Mouse (Mus musculus): ENCODE measurements around the gene Gal3st1. TPM values are rescaled to one million over a fixed set of nuclear protein-coding genes. Genes with fewer than 3 reads are reported as not detected.
A peak's percentile ranks its signal among the peaks of the same experiment; 100 is the strongest.
"Not testable (repeated sequence)": the region's sequence is repeated elsewhere in the genome, so short reads cannot be mapped to it uniquely, and the experiment has no call there.

Gal3st1 gene
- not detected for polyA plus RNA-seq (2017; shearing (Covaris generic))

DNA sequence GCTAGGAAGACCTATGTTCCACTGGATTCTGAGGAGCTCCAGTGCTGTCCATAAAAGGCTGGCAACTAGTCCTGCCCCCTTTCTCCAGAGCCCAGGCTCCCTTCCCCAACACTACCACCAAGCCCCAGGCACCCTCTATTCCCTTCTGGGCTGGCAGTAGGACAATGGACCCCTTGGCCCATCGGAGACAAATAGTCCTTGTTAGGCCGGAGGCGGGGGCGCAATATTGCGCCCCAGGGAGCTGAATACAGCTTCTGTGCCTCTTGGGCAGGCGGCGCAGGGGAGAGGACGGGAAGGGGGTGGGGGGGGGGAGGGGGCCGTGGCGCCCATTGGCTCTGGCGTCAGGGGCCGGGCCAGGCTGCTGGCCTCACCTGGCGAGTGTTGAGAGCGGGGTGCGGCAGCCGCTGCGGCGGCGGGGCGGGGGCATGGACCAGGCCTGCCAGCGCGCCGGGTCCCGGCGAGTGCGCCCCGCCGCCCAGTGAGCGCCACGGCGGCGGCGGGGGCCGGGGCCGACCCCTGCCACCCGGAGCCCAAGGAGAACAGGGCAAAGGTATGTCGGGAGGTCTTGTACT, at the start of gene Gal3st1:
Gal3st1 (plus strand) TSS at position 346 of the 572 bp plus-strand sequence.
- no peak for ATAC-seq

- no peak for ATAC-seq
Measured at GRCm38 (mm10) chr11:3933756-3934285, 49.6 kb upstream of the Gal3st1 start.

DNA sequence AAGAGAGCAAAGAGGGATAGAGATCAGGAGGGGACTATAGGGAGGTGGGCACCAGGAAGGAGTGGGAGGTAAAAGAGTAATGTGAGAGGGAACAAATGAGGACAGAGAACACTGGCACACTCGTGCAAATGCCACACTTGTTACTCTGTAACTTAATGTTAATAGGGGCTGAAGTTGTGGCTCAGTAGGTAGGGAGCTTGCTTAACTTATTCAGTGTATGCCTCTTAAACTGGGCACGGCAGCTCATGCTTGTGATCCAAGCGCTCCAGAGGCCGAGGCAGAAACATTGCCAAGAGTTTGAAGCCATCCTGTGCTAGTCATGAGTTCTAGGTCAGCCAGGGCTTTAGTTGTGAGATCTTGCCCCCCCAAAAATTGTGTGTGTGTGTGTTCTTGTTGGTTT, 48.3 kb upstream of the Gal3st1 start:
- no peak for ATAC-seq

- no peak for ATAC-seq
Measured at GRCm38 (mm10) chr11:3936318-3936717, 47.1 kb upstream of the Gal3st1 start.

DNA sequence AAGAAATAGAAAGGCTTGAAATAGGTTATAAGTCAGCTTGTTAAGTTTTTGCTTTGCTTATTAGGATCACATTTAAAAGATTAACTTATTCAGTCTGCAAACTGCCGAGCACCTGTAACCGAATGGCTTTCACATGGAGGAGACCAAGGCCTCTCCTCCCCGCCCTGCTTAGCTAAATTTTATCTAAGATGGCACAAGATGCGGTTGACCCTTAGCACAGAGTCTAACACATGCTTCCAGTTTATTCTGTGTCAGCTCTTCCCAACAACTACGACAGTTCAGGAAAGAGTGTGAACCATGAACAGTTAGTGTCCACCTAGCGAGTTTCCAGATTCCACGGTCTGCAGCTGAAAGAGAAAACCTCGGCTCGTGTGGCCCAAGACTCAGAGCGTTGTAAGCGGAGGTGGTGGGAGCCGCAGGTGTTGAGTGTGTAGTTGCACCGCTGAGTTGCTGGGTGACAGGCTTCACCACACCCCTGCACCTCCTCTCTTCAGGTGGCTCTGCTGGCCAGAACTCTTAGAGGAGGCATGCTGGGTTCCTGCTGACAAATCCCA, 46.0 kb upstream of the Gal3st1 start:
- no peak for ATAC-seq

DNA sequence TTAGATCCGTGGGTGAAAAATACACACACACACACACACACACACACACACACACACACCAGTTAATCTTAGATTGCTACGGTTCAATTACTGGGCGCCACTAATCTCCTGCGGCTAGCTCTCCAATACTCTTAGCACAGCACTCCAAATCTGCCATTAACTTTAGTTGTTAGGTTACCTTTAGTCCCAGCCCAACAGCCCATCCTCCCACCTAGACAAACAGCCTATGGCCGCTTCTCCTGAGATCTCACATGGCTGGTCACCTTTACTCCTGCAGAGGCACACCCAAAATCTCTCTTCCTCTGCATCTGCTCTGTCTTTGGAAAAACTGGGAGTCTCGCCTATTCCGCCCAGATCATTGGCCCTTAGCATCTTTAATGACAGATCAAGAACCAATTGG, 42.1 kb upstream of the Gal3st1 start:
- ATAC-seq: no peak

DNA sequence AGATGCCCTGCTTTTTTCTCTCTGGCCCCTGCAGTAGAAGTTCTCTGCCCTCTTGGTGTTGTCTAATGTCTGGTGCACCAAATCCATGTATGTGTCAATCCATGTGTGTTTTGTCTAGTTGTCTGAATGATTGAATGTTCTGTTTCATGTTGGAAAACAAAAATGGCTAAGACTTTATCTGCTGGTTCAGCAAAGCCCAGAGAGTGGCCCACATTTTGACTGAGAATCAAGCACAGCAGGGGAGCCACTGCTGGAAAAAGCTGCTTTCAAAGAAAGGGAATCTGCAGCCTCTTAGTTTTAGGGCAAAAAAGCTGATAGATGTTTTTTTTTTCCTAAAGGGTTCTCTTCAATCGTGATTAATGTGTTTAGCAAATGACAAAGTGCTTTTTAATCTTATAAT, 37.0 kb upstream of the Gal3st1 start:
- ATAC-seq: no peak

GRCm38 (mm10) chr11:3954876-3955275, 28.6 kb upstream of the Gal3st1 start:
- not testable (repeated sequence) for ATAC-seq

DNA sequence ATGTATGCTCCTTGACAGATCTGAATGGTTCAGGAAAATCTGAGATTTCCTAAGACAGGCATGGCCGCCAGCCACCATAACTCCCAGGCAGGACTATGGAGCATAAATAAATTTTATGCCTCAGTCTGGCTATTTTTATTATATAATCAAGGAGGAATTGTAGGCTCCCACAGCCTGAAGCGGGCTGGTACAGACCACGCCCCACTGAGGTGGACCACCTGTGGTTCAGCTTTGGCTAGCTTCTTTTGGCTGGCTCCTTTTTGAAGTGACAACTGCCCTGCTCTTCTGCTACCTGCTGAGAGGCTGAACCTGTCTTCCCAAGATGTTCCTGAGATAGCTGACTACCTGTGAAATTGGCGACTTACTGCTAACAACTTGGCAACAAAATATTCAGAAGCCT, 28.1 kb upstream of the Gal3st1 start:
- not testable (repeated sequence) for ATAC-seq

DNA sequence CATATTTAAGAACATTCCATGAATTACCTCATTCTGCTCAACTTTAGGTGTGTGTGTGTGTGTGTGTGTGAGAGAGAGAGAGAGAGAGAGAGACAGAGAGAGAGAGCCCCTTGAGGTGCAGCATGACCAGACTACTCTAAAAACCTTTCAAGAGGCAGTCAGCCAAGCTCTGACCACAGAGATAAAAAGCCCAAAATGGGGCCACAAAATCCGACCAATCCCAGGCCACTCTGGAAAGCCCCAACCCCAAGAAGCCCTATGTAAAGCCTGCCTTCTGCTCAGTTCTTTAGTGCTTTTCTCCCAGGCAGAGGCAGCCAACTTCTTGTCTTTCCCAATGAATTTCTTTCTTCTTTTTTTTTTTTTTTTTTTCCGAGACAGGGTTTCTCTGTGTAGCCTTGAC, 22.5 kb upstream of the Gal3st1 start:
- ATAC-seq: no peak

- ATAC-seq: no peak
Measured at GRCm38 (mm10) chr11:3961761-3962160, 21.7 kb upstream of the Gal3st1 start.

- no peak for ATAC-seq
Measured at GRCm38 (mm10) chr11:3963155-3963554, 20.3 kb upstream of the Gal3st1 start.

DNA sequence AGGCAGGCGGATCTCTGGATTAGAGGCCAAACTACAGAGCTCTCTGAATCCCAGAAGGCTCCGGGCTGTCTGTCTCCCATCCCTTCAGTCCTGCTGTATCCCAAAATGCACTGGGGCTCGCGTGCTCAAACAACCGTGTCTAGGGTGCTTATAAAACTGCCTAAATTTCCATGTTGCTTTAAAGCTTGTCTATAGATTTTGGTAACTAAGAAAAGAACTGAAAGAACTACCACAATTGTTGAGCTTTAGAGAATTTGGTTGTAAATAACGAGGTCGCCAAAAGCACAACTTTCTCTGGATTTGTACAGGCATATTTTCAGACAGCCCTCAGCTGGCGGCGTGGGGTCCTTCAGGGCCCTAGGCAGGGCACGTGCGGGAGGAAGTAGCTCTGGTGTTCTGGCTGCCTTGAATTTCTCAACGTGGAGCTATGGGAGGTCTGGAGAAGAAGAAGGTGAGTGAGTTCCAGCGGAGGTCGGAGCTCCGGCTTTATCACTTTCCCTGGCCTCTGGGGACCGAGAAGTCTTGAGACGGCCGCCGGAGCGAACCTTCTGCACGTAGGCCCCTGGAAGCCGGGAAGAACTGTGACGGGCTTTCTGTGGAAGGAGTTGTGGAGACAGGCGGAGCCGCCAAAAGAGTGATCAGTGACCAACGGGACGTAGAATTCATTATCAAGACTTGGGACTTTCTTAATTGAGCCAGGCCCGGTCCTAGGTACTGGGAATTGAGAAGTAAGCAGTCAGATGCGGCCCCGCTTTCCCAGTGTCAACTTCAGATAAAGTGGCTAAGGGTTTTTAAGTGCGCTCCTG, 19.6 kb upstream of the Gal3st1 start, which contains the start of gene Pes1:
Pes1 (plus strand) TSS at position 366 of the 806 bp plus-strand sequence.
- ATAC-seq: peak; percentile 94

GRCm38 (mm10) chr11:3964416-3965172, 18.8 kb upstream of the Gal3st1 start:
- ATAC-seq: no peak

DNA sequence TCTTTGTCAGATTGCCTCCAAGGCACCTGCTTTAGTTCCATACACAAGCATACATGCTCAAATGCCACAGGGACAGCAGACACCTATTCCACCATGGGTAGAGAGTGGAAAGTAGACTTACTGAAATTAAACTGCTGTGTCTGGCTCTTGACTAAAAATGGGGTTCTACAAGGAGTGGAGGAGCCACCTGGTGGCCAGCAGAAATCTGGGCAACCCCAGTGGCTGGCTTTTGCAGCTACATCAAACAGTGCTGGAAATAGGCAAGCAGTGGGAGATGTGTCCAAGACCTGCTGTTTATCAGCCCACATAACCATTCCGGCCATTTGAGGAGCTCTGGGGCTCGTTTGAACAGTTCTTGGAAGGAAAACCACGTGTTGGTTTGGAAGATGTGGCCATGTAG, 13.6 kb upstream of the Gal3st1 start:
- no peak for ATAC-seq

DNA sequence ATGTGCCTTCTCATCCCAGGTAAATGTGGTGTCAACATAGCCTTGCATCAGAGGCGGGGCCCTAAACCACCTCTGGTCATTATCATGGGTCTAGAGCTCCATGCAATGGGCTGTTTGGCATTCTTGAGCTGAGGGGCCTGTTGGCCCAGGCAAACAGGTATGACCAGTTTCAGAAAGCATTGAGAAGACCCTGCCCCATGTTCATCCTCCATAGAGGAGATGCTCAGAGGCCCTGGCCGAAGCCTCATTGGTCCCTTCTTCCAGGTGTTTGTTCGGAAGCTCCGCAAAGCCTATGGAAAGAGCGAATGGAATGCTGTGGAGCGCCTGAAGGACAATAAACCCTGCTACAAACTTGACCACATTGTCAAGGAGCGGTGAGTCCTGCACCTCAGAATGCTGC, 13.1 kb upstream of the Gal3st1 start:
- no peak for ATAC-seq

DNA sequence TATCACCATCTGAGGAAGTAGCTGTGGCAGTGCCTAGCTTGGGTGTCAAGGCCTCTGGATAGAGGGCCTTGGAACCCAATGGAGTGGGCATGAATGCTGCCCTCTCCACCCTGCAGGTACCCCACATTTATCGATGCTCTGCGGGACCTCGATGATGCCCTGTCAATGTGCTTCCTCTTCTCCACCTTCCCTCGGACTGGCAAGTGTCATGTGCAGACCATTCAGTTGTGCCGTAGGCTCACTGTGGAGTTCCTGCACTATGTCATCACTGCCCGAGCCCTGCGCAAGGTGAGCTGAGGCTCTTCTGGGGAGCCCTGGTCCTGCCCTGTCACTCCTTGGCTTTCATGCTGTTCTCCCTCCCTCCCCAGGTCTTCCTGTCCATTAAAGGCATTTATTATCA, 10.4 kb upstream of the Gal3st1 start:
- ATAC-seq: no peak

DNA sequence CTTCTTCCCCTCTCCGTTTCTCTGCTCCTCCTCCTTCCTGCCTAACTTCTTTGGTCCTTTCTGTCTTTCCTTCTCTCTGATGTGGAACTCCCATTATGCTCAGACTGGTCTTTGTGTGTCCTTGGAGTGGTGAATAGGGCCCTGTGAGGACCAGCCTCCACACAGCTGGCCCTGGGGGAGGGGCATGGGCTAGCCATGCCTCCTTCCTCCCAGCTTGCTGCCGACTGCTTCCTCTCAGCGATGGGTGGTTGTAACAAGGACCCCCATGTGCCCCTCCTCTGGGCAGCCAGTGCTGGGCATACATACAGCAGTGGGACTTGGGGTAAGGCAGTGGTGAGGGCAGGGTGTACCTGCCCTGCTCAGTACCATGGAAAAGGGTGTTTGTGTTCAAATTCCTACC, 9.1 kb upstream of the Gal3st1 start:
- no peak for ATAC-seq

GRCm38 (mm10) chr11:3976678-3977077, 6.8 kb upstream of the Gal3st1 start, which contains the start of gene 4930556J24Rik:
Gene 4930556J24Rik (minus strand): TSS chr11:3976778.
- ATAC-seq: no peak

GRCm38 (mm10) chr11:3978421-3978820, 5.0 kb upstream of the Gal3st1 start:
- no peak for ATAC-seq

DNA sequence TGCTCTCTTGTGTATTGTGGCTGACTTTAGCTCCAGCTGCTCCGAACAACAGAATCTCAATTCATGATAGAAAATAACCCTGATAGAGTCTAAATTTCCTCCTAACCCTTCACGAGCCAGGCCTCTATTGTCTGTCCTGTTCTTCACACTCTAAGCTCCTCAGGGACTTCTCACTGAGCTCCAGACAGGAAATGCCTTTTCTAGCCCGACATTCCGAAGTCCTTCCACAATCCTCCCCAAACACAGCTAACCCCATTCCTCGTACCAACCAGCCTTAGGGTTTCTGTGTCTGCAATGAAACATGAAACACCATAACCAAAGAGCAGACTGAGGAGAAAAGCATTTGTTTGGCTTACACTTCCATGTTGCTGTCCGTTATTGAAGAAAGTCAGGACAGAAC, 1.9 kb upstream of the Gal3st1 start:
- no peak for ATAC-seq

- ATAC-seq: no peak
Measured at GRCm38 (mm10) chr11:3982275-3983209, 894 bp upstream of the Gal3st1 start.
